Mouse (Mus musculus): ENCODE results near the gene Pigk.

DNA sequence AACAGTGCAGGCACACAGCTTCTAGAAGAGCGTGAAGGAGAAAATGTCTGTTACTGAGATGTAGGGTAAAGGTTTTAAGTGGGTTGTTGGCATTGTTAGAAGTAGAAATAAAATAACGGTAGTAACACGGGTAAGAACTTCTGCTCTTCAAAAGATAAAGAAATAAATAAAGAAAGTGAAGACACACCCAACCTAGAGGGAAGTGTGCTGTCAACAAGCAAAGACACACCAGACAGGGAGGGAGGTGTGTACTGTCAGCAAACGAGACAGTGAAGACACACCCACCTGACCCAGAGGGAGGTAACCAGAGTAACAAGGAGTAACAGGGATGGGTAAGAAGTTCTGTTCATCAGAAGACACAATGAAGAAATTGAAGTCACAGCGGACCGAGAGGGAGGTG is 39.2 kb upstream of the Pigk start:
- TF ChIP-seq GATA1 (IDR thresholded peaks at IDR 0.05; ENCODE audit: low read length) (no peak), TAL1 (IDR thresholded peaks at IDR 0.05; ENCODE audit: low read length) (no peak)

Measured in erythroblast, embryonic 14.5 days (primary cell).